Mouse (Mus musculus) neural tube, embryonic 12.5 days (tissue): ENCODE measurements around the gene Ggps1. TPM values are rescaled to one million over a fixed set of nuclear protein-coding genes. Genes with fewer than 3 reads are reported as not detected.

Source experiments
- ATAC-seq: fragments of 200-750 bp; cut with Nextera tagmentation; 2 replicates; pipeline ENCODE4 v1.8.0; 2017; ENCODE audit warnings: low read depth, mild to moderate bottlenecking, moderate TSS enrichment, moderate library complexity; ENCODE audit not compliant: low FRiP score
- H3K27ac ChIP-seq: fragments of 300-500 bp; sonication (generic); 2 replicates; pipeline ENCODE4 v1.5.1; 2016
- H3K27me3 ChIP-seq: fragments of 300-500 bp; sonication (generic); replicated peaks from 2 replicates; pipeline ENCODE4 v1.6.1; 2016; ENCODE audit warnings: mild to moderate bottlenecking
- H3K36me3 ChIP-seq: fragments of 300-500 bp; sonication (generic); 2 replicates; pipeline ENCODE4 v1.6.1; 2016; ENCODE audit warnings: mild to moderate bottlenecking
- H3K4me1 ChIP-seq: fragments of 300-500 bp; sonication (generic); 2 replicates; pipeline ENCODE4 v1.6.1; 2016
- H3K4me2 ChIP-seq: fragments of 300-500 bp; sonication (generic); replicated peaks from 2 replicates; pipeline ENCODE4 v1.6.1; 2016; ENCODE audit warnings: mild to moderate bottlenecking
- H3K4me3 ChIP-seq: fragments of 300-500 bp; sonication (generic); 2 replicates; pipeline ENCODE4 v1.5.1; 2016
- H3K9ac ChIP-seq: fragments of 300-500 bp; sonication (generic); 2 replicates; pipeline ENCODE4 v1.6.1; 2016; ENCODE audit warnings: mild to moderate bottlenecking
- H3K9me3 ChIP-seq: fragments of 300-500 bp; sonication (generic); 2 replicates; pipeline ENCODE4 v1.6.1; 2016; ENCODE audit warnings: mild to moderate bottlenecking
- WGBS: fragments of 180-500 bp; shearing (Covaris S2); methylation state at CpG from one replicate; pipeline ENCODE4 v1.1.7; 2016; 5-methylcytosine and 5-hydroxymethylcytosine counted together
- polyA plus RNA-seq: library from polyadenylated mRNA; unstranded; fragments of >200 nt; fragmentation: Nextera tagmentation; extraction: Ambion mirVana; gene quantifications from 2 replicates; pipeline ENCODE4 v1.2.1, GENCODE M21; 2016

Ggps1 gene
- polyA plus RNA-seq, 1 experiment from 2014 or later: 72.9 TPM

DNA sequence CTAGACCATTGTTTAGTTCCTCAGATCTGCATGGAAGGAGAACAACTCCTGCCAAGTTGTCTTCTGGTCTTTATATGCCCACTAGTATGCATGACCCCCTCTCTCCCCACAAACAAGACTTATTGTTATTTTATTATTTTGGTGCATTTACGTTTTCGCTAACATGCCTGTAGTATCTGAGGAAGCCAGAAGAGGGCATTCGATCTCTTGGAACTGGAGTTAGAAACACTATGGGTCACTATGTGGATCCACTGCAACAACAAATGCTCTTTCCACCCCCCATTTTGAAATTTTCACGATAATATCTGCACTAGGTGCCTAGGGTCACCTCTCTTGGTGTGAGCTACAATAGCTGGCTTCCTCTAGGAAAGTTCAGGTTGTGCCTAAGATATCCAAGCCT, 59.2 kb downstream of the Ggps1 start:
- H3K36me3 ChIP-seq: peaks cover 65% of the 10 kb centered on the region
- no peaks in the 10 kb centered on the region for H3K9me3 ChIP-seq
- no peak overlapping the region for H3K9ac ChIP-seq
- no peak overlapping the region for H3K27ac ChIP-seq
- no peak for ATAC-seq
- no peak overlapping the region for H3K4me3 ChIP-seq
- H3K4me1 ChIP-seq: no peaks in the 10 kb centered on the region
- no peaks in the 10 kb centered on the region for H3K27me3 ChIP-seq
- no peak overlapping the region for H3K4me2 ChIP-seq
- WGBS: 83% methylated on average over 4 of the region's 4 CpGs

DNA sequence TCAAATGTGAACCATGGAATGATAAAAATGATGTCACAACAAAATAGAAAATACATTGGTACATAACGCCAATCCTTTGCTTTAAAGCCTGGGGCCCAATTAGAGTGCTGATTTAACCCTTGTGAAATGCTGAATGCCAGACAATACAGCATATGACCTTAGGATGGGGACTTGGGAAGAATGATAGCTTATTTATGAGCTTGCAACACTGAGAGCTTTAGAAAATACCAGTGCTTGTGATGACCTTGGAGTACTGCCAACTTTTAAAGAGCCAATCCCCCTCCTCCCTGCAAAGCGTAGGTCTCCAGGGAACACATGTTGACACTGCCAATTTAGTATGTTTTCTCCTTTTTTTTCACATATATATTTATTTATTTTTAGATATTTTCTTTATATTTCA, 60.6 kb downstream of the Ggps1 start:
- Histone ChIP-seq H3K4me3 (no peak overlapping the region), H3K4me1 (no peaks in the 10 kb centered on the region), H3K9me3 (no peaks in the 10 kb centered on the region), H3K27me3 (no peaks in the 10 kb centered on the region), H3K4me2 (no peak overlapping the region), H3K36me3 (peaks cover 67% of the 10 kb centered on the region), H3K9ac (no peak overlapping the region), H3K27ac (no peak overlapping the region)
- no peak for ATAC-seq
- WGBS: 79% methylated on average over 2 of the region's 2 CpGs

Other genes starting within 250 kb of the Ggps1 start
- gene B3galnt2, start 109.0 kb downstream of the Ggps1 start, polyA plus RNA-seq: 28.3 and 33.8 TPM in 2 replicates
- 76.2 and 84.9 TPM in 2 replicates for gene Tbce, start 23.9 kb downstream of the Ggps1 start, polyA plus RNA-seq
- gene Arid4b, start 256 bp downstream of the Ggps1 start, polyA plus RNA-seq: 93.8 and 94.1 TPM in 2 replicates